Mouse (Mus musculus) CH12.LX (cell line): Measurements from ENCODE around the gene Ambp. TPM values are rescaled to one million over a fixed set of nuclear protein-coding genes. Genes with fewer than 3 reads are reported as not detected.

Experiments used
- DNase-seq: peaks from one replicate; pipeline ENCODE4 v3.0.0-alpha.2; 2013; ENCODE audit errors: extremely low read depth
- H3K27ac ChIP-seq: 2 replicates; pipeline ENCODE4 v1.5.1; 2012; ENCODE audit warnings: low read depth, mild to moderate bottlenecking, control low read depth, moderate library complexity; ENCODE audit not compliant: insufficient read depth
- H3K27me3 ChIP-seq: replicated peaks from 2 replicates; pipeline ENCODE3; 2012; ENCODE audit warnings: inconsistent platforms
- H3K36me3 ChIP-seq, 2 experiments: replicated peaks in 1 of 2; 2 replicates each; pipeline versions ENCODE3 to v1.6.1; 2012; ENCODE audit warnings: inconsistent platforms in 1 of 2, low read length in 1 of 2, mild to moderate bottlenecking in 1 of 2, mixed read lengths in 1 of 2, moderate library complexity in 1 of 2; ENCODE audit not compliant: control insufficient read depth in 1 of 2, insufficient read depth in 1 of 2
- H3K4me1 ChIP-seq, 2 experiments: 2 replicates each; pipeline ENCODE4 v1.6.1; 2012; ENCODE audit warnings: inconsistent platforms in 1 of 2, moderate library complexity in 1 of 2; ENCODE audit not compliant: insufficient read depth in 2 of 2, control insufficient read depth in 1 of 2
- H3K4me2 ChIP-seq: 2 replicates; pipeline ENCODE4 v1.6.1; 2012; ENCODE audit warnings: low read depth, mild to moderate bottlenecking, control low read depth; ENCODE audit not compliant: poor library complexity, insufficient read depth, severe bottlenecking
- H3K4me3 ChIP-seq, 3 experiments: fragments of 150-350 bp in 1 of 3; sonication (generic) in 1 of 3; replicated peaks in 1 of 3; 2 replicates each; pipeline versions ENCODE3 to v1.5.1; 2011 to 2012; ENCODE audit warnings: low read depth in 2 of 3, low read length in 2 of 3, mild to moderate bottlenecking in 2 of 3, moderate library complexity in 2 of 3, control low read depth in 1 of 3, improper control_type of control experiment in 1 of 3, inconsistent platforms in 1 of 3, mixed read lengths in 1 of 3; ENCODE audit not compliant: poor library complexity in 1 of 3
- H3K79me2 ChIP-seq: replicated peaks from 2 replicates; pipeline ENCODE4 v1.6.1; 2012; ENCODE audit warnings: mild to moderate bottlenecking, moderate library complexity; ENCODE audit not compliant: control insufficient read depth, poor library complexity, insufficient read depth, severe bottlenecking; ENCODE audit errors: extremely low read depth
- H3K9ac ChIP-seq: 2 replicates; pipeline ENCODE4 v1.6.1; 2012; ENCODE audit warnings: low read depth, mild to moderate bottlenecking, control low read depth, moderate library complexity; ENCODE audit not compliant: insufficient read depth
- H3K9me3 ChIP-seq: replicated peaks from 2 replicates; pipeline ENCODE3; 2012; ENCODE audit warnings: low read length, inconsistent platforms, mixed read lengths
- BHLHE40 ChIP-seq: IDR thresholded peaks from 2 replicates; pipeline ENCODE4 v1.6.1; 2011; ENCODE audit warnings: mild to moderate bottlenecking, low read depth, low read length, improper control_type of control experiment
- E2F4 ChIP-seq: IDR thresholded peaks from 2 replicates; pipeline ENCODE4 v1.6.1; 2011; ENCODE audit warnings: low read depth, low read length, improper control_type of control experiment; ENCODE audit not compliant: insufficient replicate concordance
- GABPA ChIP-seq: IDR thresholded peaks from 2 replicates; pipeline ENCODE4 v1.6.1; 2012; ENCODE audit warnings: low read depth, low read length, improper control_type of control experiment, inconsistent platforms; ENCODE audit not compliant: insufficient replicate concordance
- JUN ChIP-seq: IDR thresholded peaks from 2 replicates; pipeline ENCODE4 v1.6.1; 2011; ENCODE audit warnings: low read depth, mild to moderate bottlenecking, low read length, improper control_type of control experiment, moderate library complexity; ENCODE audit not compliant: insufficient read depth
- KAT2A ChIP-seq: IDR thresholded peaks from 2 replicates; pipeline ENCODE4 v1.6.1; 2012; ENCODE audit warnings: low read length, improper control_type of control experiment, inconsistent platforms; ENCODE audit not compliant: insufficient replicate concordance
- MAFK ChIP-seq: IDR thresholded peaks from 2 replicates; pipeline ENCODE4 v1.6.1; 2011; ENCODE audit warnings: low read length, improper control_type of control experiment; ENCODE audit not compliant: insufficient replicate concordance
- MEF2A ChIP-seq: IDR thresholded peaks from 2 replicates; pipeline ENCODE4 v1.6.1; 2014; ENCODE audit warnings: low read depth, mild to moderate bottlenecking, inconsistent platforms, low read length, improper control_type of control experiment, borderline replicate concordance
- MXI1 ChIP-seq: IDR thresholded peaks from 2 replicates; pipeline ENCODE4 v1.6.1; 2011; ENCODE audit warnings: mild to moderate bottlenecking, low read depth, low read length, improper control_type of control experiment
- POLR2A ChIP-seq: IDR thresholded peaks from 2 replicates; pipeline ENCODE4 v1.6.1; 2011; ENCODE audit warnings: low read depth, mild to moderate bottlenecking, improper control_type of control experiment, low read length
- POLR2AphosphoS2 ChIP-seq: IDR thresholded peaks from 2 replicates; pipeline ENCODE4 v1.6.1; 2011; ENCODE audit warnings: low read depth, low read length, improper control_type of control experiment
- RAD21 ChIP-seq: IDR thresholded peaks from 2 replicates; pipeline ENCODE4 v1.6.1; 2011; ENCODE audit warnings: low read depth, mild to moderate bottlenecking, low read length, improper control_type of control experiment, moderate library complexity
- RCOR1 ChIP-seq: conservative IDR thresholded peaks from 2 replicates; pipeline ENCODE4 v1.6.1; 2012; ENCODE audit warnings: low read depth, mild to moderate bottlenecking, inconsistent platforms, low read length, improper control_type of control experiment
- SMC3 ChIP-seq: IDR thresholded peaks from 2 replicates; pipeline ENCODE4 v1.6.1; 2011; ENCODE audit warnings: low read depth, low read length, improper control_type of control experiment
- TCF12 ChIP-seq: IDR thresholded peaks from 2 replicates; pipeline ENCODE4 v1.6.1; 2014; ENCODE audit warnings: low read depth, mild to moderate bottlenecking, inconsistent platforms, low read length, improper control_type of control experiment
- USF2 ChIP-seq: conservative IDR thresholded peaks from 2 replicates; pipeline ENCODE4 v1.6.1; 2011; ENCODE audit warnings: low read depth, low read length, improper control_type of control experiment
- ZNF384 ChIP-seq: IDR thresholded peaks from 2 replicates; pipeline ENCODE4 v1.6.1; 2012; ENCODE audit warnings: low read depth, low read length, improper control_type of control experiment, inconsistent platforms
- dilution Hi-C: fragments of 300-500 bp; cut with MboI; formaldehyde crosslinking; loops from 2 replicates; pipeline ENCODE4 v1.14.3; 2020; ENCODE audit warnings: low sequenced_read_pairs; ENCODE audit not compliant: extremely low pct_unique_long_range_greater_than_20kb, extremely low pct_ligation_motif_present
- in situ Hi-C: fragments of 300-500 bp; cut with MboI; formaldehyde crosslinking; loops from 3 replicates; pipeline ENCODE4 v1.14.3; 2019; ENCODE audit warnings: low sequenced_read_pairs, low pct_ligation_motif_present, low pct_unique_long_range_greater_than_20kb, mixed read lengths
- polyA plus RNA-seq: library from polyadenylated mRNA; unstranded; fragments of >175 nt; gene quantifications from 2 replicates; pipeline ENCODE4 v1.2.1, GENCODE M21; 2012; ENCODE audit warnings: low read depth; ENCODE audit not compliant: insufficient read length
- total RNA-seq, 2 experiments: library from RNA; depleted of rRNA; stranded (reverse); fragments of 300-350 nt in 1 of 2; fragments of >200 nt in 1 of 2; gene quantifications; 2 replicates each; pipeline ENCODE4 v1.2.3; 2012 to 2014

The Ambp gene
- total and polyA plus RNA-seq, 3 experiments, result not detected

GRCm38 (mm10) chr4:63102025-63102424 lies 52.6 kb downstream of the Ambp start:
- H3K4me2 ChIP-seq, result no peak overlapping the region
- TF ChIP-seq ZNF384 (no peak), POLR2A (no peak), BHLHE40 (no peak), KAT2A (no peak), GABPA (no peak), MXI1 (no peak), RAD21 (no peak), JUN (no peak), USF2 (no peak)
- no peaks in the 10 kb centered on the region for H3K4me1 ChIP-seq
- in situ Hi-C loops (loop anchor here (25.0 kb wide), 1 partner anchor 315 kb away; no protein-coding TSS in a partner anchor), dilution Hi-C loops (no loop called here)
- H3K36me3 ChIP-seq, result no peaks in the 10 kb centered on the region
- no peaks in the 10 kb centered on the region for H3K79me2 ChIP-seq
- H3K27me3 ChIP-seq, result peaks cover 75% of the 10 kb centered on the region
- no peak overlapping the region for H3K27ac ChIP-seq
- H3K9me3 ChIP-seq, result no peaks in the 10 kb centered on the region
- H3K9ac ChIP-seq, result no peak overlapping the region
- H3K4me3 ChIP-seq, result no peak overlapping the region
- no peak for DNase-seq

GRCm38 (mm10) chr4:63100478-63100877 lies 54.1 kb downstream of the Ambp start:
- TF ChIP-seq MAFK (no peak), SMC3 (no peak)
- Histone ChIP-seq H3K4me1 (no peaks in the 10 kb centered on the region), H3K9ac (no peak overlapping the region), H3K4me2 (no peak overlapping the region), H3K79me2 (no peaks in the 10 kb centered on the region), H3K36me3 (no peaks in the 10 kb centered on the region), H3K9me3 (no peaks in the 10 kb centered on the region), H3K27me3 (peaks cover 80% of the 10 kb centered on the region), H3K27ac (no peak overlapping the region), H3K4me3 (no peak overlapping the region)
- dilution Hi-C loops, result no loop called here
- in situ Hi-C loops, result loop anchor here (25.0 kb wide), 1 partner anchor 313 kb away; no protein-coding TSS in a partner anchor
- no peak for DNase-seq

- H3K9ac ChIP-seq, result no peak overlapping the region
- no peaks in the 10 kb centered on the region for H3K9me3 ChIP-seq
- H3K27me3 ChIP-seq, result peaks cover 76% of the 10 kb centered on the region
- no peaks in the 10 kb centered on the region for H3K4me1 ChIP-seq
- H3K36me3 ChIP-seq, result no peaks in the 10 kb centered on the region
- H3K4me3 ChIP-seq, result no peak overlapping the region
- dilution Hi-C loops (no loop called here), in situ Hi-C loops (no loop called here)
- H3K27ac ChIP-seq, result no peak overlapping the region
- DNase-seq, result no peak
- TF ChIP-seq MEF2A (no peak), POLR2A (no peak), POLR2AphosphoS2 (no peak), TCF12 (no peak), RCOR1 (no peak), ZNF384 (no peak), KAT2A (no peak), E2F4 (no peak)
- H3K79me2 ChIP-seq, result no peaks in the 10 kb centered on the region
- no peak overlapping the region for H3K4me2 ChIP-seq
Measured at GRCm38 (mm10) chr4:63097603-63098002, 57.0 kb downstream of the Ambp start.
